Mouse (Mus musculus) heart, embryonic 10.5 days (tissue): ENCODE data around the gene Fsip1. TPM values are rescaled to one million over a fixed set of nuclear protein-coding genes. Genes with fewer than 3 reads are reported as not detected.

Experiments used
- DNase-seq: peaks from one replicate; pipeline ENCODE4 v3.0.0-alpha.2; 2017; ENCODE audit warnings: low spot score
- H3K27ac ChIP-seq: fragments of 300-500 bp; sonication (generic); 2 replicates; pipeline ENCODE4 v1.5.1; 2016; ENCODE audit warnings: mild to moderate bottlenecking
- H3K27me3 ChIP-seq: fragments of 300-500 bp; sonication (generic); 2 replicates; pipeline ENCODE4 v1.6.1; 2016; ENCODE audit warnings: mild to moderate bottlenecking; ENCODE audit not compliant: poor library complexity, insufficient read depth, severe bottlenecking
- H3K36me3 ChIP-seq: fragments of 300-500 bp; sonication (generic); 2 replicates; pipeline ENCODE4 v1.6.1; 2016; ENCODE audit warnings: mild to moderate bottlenecking, moderate library complexity
- H3K4me1 ChIP-seq: fragments of 300-500 bp; sonication (generic); 2 replicates; pipeline ENCODE4 v1.6.1; 2016; ENCODE audit warnings: mild to moderate bottlenecking
- H3K4me3 ChIP-seq: fragments of 300-500 bp; sonication (generic); 2 replicates; pipeline ENCODE4 v1.5.1; 2016; ENCODE audit warnings: mild to moderate bottlenecking, moderate library complexity
- H3K9me3 ChIP-seq: fragments of 300-500 bp; sonication (generic); 2 replicates; pipeline ENCODE4 v1.6.1; 2016; ENCODE audit warnings: mild to moderate bottlenecking, moderate library complexity
- WGBS: fragments of 180-500 bp; shearing (Covaris S2); methylation state at CpG from one replicate; pipeline ENCODE4 v1.1.7; 2016; 5-methylcytosine and 5-hydroxymethylcytosine counted together
- polyA plus RNA-seq: library from polyadenylated mRNA; unstranded; fragments of >200 nt; fragmentation: Nextera tagmentation; extraction: Ambion mirVana; gene quantifications from 2 replicates; pipeline ENCODE4 v1.2.1, GENCODE M21; 2016

Fsip1 gene
- polyA plus RNA-seq, 1 experiment from 2014 or later: 0.59 TPM

DNA sequence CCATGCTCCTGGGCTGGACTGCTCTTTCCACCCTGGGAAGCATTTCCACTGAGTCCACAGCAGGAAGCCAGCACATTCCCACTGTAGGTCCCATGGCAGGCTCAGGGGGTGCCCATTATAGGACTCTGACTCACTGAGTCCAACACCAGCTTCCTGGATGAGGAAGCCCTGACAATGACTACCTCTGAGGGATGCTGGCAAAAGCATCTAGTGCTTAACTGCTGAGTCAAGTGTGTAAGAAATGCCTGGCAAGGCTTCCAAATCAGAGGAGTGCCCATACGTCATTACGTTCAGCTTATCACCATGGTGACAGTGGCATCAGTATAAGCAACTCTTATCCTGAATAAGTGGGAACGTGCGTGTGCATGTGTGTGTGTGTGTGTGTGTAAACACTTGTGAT, 30.9 kb upstream of the Fsip1 start:
- Histone ChIP-seq H3K9me3 (no peaks in the 10 kb centered on the region), H3K4me3 (no peak overlapping the region), H3K27me3 (no peaks in the 10 kb centered on the region), H3K36me3 (no peaks in the 10 kb centered on the region), H3K4me1 (no peaks in the 10 kb centered on the region), H3K27ac (no peak overlapping the region)
- no peak for DNase-seq
- WGBS: 80% methylated on average over 4 of the region's 4 CpGs

DNA sequence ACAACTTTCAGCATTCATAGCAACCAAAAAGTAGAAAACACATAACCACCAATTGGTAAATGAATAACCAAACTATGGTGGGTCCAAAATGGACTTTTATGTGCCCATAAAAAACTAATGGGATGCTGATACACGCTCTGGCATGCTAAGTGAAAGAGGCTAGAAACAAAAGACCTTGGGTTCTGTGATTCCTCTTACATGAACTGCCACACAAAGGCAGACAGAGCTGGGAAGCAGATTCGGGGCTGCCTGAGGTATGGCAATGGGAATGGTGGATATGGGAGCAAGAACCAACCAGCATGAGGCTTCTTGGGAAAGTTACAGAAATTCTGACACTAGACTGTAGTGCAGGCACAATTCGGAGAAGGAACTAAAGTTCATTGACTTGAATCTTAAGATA, 25.7 kb upstream of the Fsip1 start:
- DNase-seq: no peak
- no peak overlapping the region for H3K4me3 ChIP-seq
- 75% methylated on average over 3 of the region's 3 CpGs for WGBS
- no peak overlapping the region for H3K27ac ChIP-seq
- no peaks in the 10 kb centered on the region for H3K27me3 ChIP-seq
- H3K36me3 ChIP-seq: no peaks in the 10 kb centered on the region
- H3K9me3 ChIP-seq: no peaks in the 10 kb centered on the region
- H3K4me1 ChIP-seq: peaks cover 3% of the 10 kb centered on the region

DNA sequence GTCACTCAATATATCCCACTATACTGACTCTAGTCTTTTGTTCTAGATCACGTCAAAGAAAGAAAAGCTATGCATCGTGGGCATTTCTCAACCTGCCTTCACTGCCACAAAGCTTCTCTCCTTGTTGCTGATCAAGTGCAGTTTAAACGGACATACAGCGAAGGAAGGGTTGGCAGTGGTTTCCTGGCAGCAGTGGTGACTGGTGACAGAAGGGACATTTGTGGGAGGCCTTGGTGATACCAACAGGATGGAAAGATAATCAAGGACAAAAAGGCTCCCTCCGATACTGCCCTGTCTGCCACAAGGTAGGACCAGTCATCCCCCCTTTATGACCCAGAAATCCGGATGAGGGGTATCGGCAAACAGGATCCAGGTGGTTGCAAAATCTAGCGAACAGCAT, 21.5 kb upstream of the Fsip1 start:
- no peaks in the 10 kb centered on the region for H3K9me3 ChIP-seq
- H3K4me3 ChIP-seq: no peak overlapping the region
- WGBS: 85% methylated on average over 8 of the region's 8 CpGs

DNA sequence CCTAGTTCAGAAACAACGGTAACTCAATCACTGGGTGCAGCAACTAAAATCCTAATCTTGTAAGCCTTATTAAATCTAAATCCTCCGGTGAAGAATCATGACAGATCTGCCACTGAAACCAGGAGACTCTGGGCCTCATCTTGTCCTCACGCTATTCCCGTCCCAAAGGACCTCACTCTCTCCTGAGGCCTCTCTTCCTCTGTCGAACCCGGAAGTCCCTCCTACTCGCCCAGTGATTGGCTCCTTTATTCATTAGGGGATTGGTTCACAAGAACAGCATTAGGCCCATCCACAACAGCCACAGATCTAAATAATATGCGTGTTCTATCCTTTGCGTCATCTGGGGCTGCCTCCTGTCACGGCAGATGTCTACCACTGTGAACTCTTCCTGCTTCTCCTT, 14.8 kb upstream of the Fsip1 start:
- no peak for DNase-seq
- Histone ChIP-seq H3K4me1 (no peaks in the 10 kb centered on the region), H3K27ac (no peak overlapping the region), H3K27me3 (no peaks in the 10 kb centered on the region), H3K4me3 (no peak overlapping the region), H3K9me3 (no peaks in the 10 kb centered on the region), H3K36me3 (no peaks in the 10 kb centered on the region)
- WGBS: 86% methylated on average over 10 of the region's 10 CpGs

More for the DNA sequence above, 21.5 kb upstream of the Fsip1 start:
- H3K36me3 ChIP-seq: no peaks in the 10 kb centered on the region
- no peak for DNase-seq
- peaks cover 3% of the 10 kb centered on the region for H3K4me1 ChIP-seq
- H3K27ac ChIP-seq: no peak overlapping the region
- no peaks in the 10 kb centered on the region for H3K27me3 ChIP-seq

DNA sequence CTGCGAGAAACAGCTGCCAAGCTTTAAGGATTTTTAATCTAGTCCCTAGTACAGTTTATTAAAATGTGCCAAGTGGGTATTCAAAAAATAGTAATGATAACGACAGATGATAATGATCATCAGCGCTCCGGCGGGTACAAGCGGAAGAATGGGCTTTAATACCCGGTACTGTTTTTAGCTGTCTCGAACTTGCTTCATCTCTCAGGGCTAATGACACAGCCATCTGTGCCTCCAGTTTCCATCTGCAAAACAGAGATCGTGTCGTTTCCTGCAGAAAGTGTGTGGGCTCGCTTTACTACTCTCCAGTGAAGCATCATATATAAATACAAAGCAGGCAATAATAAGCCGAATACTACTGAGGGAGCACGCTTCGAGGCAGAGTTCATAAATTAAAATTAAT, 13.4 kb upstream of the Fsip1 start:
- Histone ChIP-seq H3K4me3 (no peak overlapping the region), H3K4me1 (no peaks in the 10 kb centered on the region), H3K27me3 (no peaks in the 10 kb centered on the region), H3K36me3 (no peaks in the 10 kb centered on the region), H3K9me3 (no peaks in the 10 kb centered on the region), H3K27ac (no peak overlapping the region)
- 89% methylated on average over 14 of the region's 14 CpGs for WGBS
- DNase-seq: no peak

DNA sequence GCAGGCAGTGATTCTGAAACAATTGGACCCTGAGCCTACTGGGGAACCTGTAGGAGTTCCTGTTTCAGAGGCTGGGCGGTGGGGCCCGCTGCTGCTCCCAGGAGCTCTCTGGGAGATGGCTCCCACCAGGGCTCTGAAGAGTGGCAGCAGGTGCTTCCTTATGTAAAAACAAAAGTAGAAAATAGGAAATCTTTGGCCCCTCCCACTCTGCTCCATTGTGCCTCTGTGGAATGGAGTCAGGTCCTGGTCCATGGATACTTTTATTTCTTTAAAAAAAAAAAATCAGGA, 7.1 kb upstream of the Fsip1 start:
- DNase-seq: no peak
- Histone ChIP-seq H3K27me3 (peaks cover 9% of the 10 kb centered on the region), H3K27ac (no peak overlapping the region), H3K4me3 (no peak overlapping the region), H3K9me3 (no peaks in the 10 kb centered on the region), H3K36me3 (no peaks in the 10 kb centered on the region), H3K4me1 (no peaks in the 10 kb centered on the region)
- WGBS: 43% methylated on average over 2 of the region's 2 CpGs

DNA sequence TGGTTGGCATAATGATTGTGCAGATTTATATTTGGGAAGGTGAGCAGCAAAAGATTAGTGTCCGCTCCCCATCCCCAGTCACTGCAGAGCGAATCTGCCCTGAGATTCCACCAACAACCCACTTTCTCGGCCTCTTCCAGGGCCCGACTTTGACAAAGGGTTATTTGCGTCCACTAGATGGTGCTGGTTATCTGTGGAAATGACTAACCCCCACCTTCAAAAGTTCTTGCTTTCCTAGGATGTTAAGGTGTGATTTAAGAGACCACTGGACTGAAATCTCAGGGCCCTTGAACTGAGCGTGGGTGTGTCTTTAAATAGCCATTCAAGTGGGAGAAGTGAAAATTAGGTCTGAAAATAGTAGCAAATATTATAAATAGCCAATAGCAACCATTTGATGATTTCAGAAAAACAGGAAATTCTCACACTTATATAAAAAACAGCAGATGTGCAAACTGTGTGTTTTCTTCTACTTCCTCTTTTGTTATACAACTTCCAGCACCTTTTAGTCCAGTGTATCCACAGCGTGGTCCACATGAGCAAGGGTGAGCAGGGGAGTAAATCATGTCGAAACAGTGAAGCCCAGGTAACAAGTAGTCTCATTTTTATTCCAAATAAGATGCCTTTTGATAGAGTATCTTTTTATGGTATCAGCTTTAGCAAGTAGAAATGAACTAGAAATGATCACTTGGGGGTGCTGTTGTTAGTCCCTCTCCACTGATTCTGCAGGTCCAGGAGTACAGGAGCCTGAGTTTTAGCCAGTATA, 6.6 kb upstream of the Fsip1 start:
- H3K4me1 ChIP-seq: no peaks in the 10 kb centered on the region
- 20% methylated on average over 8 of the region's 8 CpGs for WGBS
- H3K9me3 ChIP-seq: no peaks in the 10 kb centered on the region
- no peak for DNase-seq
- no peak overlapping the region for H3K4me3 ChIP-seq
- no peak overlapping the region for H3K27ac ChIP-seq
- H3K36me3 ChIP-seq: no peaks in the 10 kb centered on the region
- peaks cover 9% of the 10 kb centered on the region for H3K27me3 ChIP-seq

DNA sequence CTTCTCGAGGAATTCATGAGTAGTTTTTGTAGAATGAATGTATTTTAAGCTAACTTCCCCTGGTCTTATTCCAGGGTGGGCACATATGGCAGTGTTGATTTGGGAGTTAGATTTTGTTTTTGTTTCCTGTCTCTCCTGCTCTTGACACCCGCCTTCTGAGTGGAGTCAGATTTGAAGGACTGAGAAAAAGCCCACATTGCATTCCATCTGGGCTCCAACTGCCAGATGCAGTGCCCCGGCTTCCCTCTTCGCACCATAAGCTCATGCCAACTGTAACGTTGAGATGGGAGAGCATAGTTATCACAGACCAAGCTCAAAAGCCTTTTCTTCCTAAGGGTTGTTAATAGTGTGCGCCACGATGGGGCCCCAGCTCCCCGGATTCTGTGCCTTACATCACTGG, 5.9 kb upstream of the Fsip1 start:
- Histone ChIP-seq H3K4me3 (no peak overlapping the region), H3K27me3 (peaks cover 9% of the 10 kb centered on the region), H3K4me1 (no peaks in the 10 kb centered on the region), H3K27ac (no peak overlapping the region), H3K36me3 (no peaks in the 10 kb centered on the region), H3K9me3 (no peaks in the 10 kb centered on the region)
- WGBS: 53% methylated on average over 8 of the region's 8 CpGs
- DNase-seq: no peak

DNA sequence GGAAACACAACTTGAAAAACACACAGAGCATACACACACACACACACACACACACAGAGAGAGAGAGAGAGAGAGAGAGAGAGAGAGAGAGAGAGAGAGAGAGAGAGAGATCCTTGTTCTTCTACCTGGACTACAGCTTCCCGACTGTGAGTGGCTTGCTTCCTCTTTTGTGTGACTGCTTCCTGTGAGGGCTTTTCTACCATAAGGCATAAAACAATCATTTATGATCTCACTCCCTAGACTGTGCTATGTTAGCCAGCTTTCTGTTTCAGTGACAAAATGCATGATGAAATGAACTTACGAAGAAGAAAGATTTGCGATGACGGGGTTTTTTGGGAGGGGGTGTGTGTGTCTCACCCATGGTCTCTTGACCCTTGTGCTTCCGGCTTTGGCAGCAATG, 3.0 kb upstream of the Fsip1 start:
- WGBS: 81% methylated on average over 5 of the region's 5 CpGs
- no peaks in the 10 kb centered on the region for H3K36me3 ChIP-seq

DNA sequence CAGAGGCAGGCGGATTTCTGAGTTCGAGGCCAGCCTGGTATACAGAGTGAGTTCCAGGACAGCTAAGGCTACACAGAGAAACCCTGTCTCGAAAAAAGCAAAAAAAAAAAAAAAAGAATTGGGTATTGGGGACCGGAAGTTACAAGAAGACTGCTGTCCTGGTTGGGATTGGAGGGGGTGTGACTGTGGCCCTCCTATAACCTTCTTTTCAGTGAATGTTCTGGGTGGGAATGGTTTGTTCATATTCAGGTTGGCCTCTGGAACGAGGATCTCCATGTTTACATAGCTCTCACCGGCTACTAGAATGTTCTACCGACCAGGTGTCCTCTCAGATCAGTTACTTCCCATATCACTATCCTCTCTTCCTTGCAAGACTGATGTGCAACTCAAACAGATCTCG, 328 bp upstream of the Fsip1 start:
- 69% methylated on average over 8 of the region's 8 CpGs for WGBS
- H3K9me3 ChIP-seq: no peaks in the 10 kb centered on the region
- no peaks in the 10 kb centered on the region; the same call in 1 of the 2 replicates for H3K27me3 ChIP-seq
- no peak overlapping the region for H3K27ac ChIP-seq
- 0 out of 2 replicates have a peak, but pooled peaks cover 5% of the 10 kb centered on the region for H3K4me1 ChIP-seq
- no peak for DNase-seq
- no peaks in the 10 kb centered on the region for H3K36me3 ChIP-seq
- H3K4me3 ChIP-seq: peak overlapping the region; percentile 67

More for the DNA sequence above, 3.0 kb upstream of the Fsip1 start:
- Histone ChIP-seq H3K9me3 (no peaks in the 10 kb centered on the region), H3K4me3 (no peak overlapping the region), H3K27me3 (peaks cover 9% of the 10 kb centered on the region), H3K27ac (no peak overlapping the region), H3K4me1 (0 out of 2 replicates have a peak, but pooled peaks cover 5% of the 10 kb centered on the region)
- no peak for DNase-seq

DNA sequence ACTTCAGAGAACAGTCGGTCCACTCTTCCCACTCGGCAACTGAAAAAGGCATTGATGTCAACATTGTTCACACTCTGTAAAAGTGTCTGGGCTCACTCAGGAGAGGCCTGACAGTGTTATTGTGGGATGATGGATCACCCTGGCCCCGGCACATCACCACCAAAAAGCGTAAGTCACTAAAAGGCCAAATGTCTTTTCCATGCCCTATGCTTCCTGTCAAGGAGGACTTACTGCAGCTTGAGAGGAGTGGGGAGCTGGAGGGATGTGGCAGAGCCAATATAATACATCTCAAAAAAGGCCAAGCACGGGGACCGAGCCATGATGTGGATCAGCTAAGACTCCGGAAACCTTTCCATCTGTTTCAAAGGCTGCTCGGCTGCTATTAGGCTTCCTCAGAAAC, 2.2 kb downstream of the Fsip1 start:
- Histone ChIP-seq H3K4me1 (0 out of 2 replicates have a peak, but pooled peaks cover 5% of the 10 kb centered on the region), H3K9me3 (no peaks in the 10 kb centered on the region), H3K36me3 (no peaks in the 10 kb centered on the region), H3K4me3 (no peak overlapping the region), H3K27ac (no peak overlapping the region), H3K27me3 (no peaks in the 10 kb centered on the region; the same call in 1 of the 2 replicates)
- DNase-seq: no peak
- 69% methylated on average over 8 of the region's 8 CpGs for WGBS

DNA sequence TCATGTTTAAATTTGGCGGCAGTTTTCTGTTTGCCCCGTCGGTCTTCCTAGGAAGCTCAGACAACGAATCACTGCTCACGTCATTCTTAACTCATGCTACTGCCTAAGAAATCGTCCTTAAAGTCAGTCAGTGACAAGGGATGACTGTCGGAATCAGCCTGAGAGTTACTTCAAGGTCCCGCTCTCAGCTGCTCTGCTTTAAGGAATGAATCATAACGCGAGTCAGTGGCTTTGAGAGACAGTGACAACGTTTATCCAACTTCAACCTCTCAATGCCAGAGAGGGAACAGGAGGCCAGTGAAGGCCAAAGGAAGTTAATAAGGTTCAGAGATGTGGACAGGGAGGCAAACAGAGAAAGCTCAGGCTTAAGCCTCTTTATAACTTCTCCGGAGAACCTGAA, 7.8 kb downstream of the Fsip1 start:
- Histone ChIP-seq H3K27ac (no peak overlapping the region), H3K27me3 (no peaks in the 10 kb centered on the region)
- 75% methylated on average over 12 of the region's 12 CpGs for WGBS

DNA sequence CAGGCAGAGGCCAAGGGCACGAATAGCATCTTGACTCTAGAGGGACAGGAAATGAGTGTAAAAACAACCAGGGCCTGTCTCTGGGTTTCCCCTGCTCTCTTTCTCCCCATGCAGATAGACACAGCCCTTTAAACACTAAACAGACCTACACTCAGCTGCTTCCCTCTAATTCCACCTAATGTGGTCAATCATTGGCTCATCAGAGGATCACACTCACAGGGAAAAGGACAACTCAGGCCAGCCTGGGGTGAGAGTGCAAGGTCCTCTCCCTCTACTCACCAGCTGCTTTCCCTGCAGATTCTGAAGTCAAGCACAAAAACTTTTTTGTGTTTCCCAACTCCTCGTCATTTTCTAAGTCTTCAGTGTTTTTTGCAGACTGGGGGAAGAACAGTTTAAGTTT, 8.8 kb downstream of the Fsip1 start:
- no peak overlapping the region for H3K4me3 ChIP-seq
- 53% methylated on average over 2 of the region's 2 CpGs for WGBS

More for the DNA sequence above, 7.8 kb downstream of the Fsip1 start:
- Histone ChIP-seq H3K4me3 (no peak overlapping the region), H3K4me1 (no peaks in the 10 kb centered on the region), H3K36me3 (no peaks in the 10 kb centered on the region), H3K9me3 (no peaks in the 10 kb centered on the region)
- no peak for DNase-seq

DNA sequence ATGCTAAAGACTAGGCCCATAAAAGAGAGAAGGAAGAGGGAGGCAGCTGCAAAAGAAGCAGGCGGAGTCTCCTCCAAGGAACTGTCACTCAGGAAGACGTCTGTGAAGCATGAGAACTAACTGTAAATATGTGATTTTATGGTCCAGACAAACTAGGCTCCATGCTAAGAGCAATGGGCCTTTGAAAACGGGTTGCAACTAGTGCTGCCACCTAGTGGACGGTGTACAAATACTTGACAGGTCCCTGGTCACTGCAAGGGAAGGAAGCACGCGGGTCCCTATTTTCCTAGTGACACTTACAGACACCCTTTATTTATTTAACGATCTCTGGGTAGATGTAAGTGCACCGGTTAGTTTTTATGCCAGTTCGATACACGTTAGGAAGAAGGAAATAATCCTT, 10.9 kb downstream of the Fsip1 start:
- H3K4me1 ChIP-seq: no peaks in the 10 kb centered on the region
- no peak overlapping the region for H3K27ac ChIP-seq
- peak; percentile 83 for DNase-seq
- H3K36me3 ChIP-seq: no peaks in the 10 kb centered on the region
- H3K27me3 ChIP-seq: no peaks in the 10 kb centered on the region
- H3K9me3 ChIP-seq: no peaks in the 10 kb centered on the region
- no peak overlapping the region for H3K4me3 ChIP-seq
- WGBS: 10% methylated on average over 10 of the region's 10 CpGs

More for the DNA sequence above, 8.8 kb downstream of the Fsip1 start:
- no peaks in the 10 kb centered on the region for H3K4me1 ChIP-seq
- H3K27me3 ChIP-seq: no peaks in the 10 kb centered on the region
- no peak overlapping the region for H3K27ac ChIP-seq
- H3K36me3 ChIP-seq: no peaks in the 10 kb centered on the region
- DNase-seq: no peak
- no peaks in the 10 kb centered on the region for H3K9me3 ChIP-seq
